Mouse (Mus musculus) T-cell, adult 66 days (primary cell): ENCODE measurements around the gene Olfr598. TPM values are rescaled to one million over a fixed set of nuclear protein-coding genes. Genes with fewer than 3 reads are reported as not detected.

Experiments
- total RNA-seq, 2 experiments: library from RNA; stranded (reverse); gene quantifications; 3 replicates in 1 of 2; 4 replicates in 1 of 2; pipeline ENCODE4 v1.2.4; 2023

The Olfr598 gene
- total RNA-seq, result not detected

DNA sequence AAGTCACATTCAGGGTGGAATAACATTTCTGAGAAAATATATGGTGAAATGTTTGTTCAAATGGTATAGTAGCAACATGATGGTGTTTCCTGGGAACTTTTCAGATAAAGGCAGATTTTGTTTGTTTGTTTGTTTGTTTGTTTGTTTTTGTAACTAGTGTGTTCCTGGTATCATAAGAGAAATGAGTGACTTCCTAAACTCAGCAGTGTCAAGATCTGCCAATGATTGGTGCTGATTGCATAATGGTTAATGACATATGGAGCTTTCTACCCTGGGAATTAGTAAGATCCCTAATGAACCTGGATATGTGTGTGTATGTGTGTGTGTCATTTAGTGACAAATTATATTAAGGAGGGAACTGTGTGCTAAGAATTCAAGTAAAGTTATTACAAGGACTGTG, at the start of gene Olfr598:
Olfr598 (plus strand) TSS at position 301 of the 400 bp plus-strand sequence.

DNA sequence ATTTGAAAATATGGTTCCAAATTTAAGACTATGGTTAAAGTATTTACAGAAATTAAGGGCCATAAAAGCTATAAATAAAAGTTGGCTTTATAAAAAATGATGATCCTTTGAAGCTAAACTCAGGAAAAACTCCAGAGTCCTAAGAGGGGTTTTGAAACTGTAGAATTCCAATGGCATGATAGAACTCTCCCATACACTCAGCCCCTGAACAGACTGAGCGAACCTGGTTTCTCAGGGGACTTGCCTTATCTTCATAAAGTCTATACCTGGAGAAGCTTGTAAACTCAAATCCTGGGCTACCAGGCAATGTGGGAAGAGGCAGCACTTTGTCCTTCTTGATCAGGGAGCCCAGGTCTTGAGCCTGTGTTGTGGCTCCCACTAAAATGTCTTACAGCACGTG, 18.0 kb upstream of the Olfr598 start, which contains the start of gene Olfr596:
Olfr596 (plus strand) TSS at position 301 of the 400 bp plus-strand sequence.

DNA sequence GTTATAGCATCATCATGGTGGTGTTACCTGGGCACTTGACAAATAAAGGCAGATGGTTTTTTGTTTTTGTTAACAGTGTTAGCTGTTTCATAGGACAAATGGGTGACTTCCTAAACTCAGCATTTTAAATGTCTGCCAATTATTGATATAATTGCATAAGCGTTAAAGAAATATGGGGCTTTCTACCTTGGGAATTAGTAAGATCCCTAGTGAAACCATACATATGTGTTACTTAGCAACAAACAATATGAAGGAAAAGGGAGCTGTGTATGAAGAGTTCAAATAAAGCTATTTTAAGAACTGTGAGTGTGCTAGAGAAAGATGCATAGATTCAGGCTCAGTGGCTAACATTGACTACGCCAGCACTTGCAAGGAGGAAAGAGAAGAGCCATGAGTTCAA, 7.4 kb upstream of the Olfr598 start, which contains the start of gene Olfr597:
Olfr597 (plus strand) TSS at position 301 of the 400 bp plus-strand sequence.

DNA sequence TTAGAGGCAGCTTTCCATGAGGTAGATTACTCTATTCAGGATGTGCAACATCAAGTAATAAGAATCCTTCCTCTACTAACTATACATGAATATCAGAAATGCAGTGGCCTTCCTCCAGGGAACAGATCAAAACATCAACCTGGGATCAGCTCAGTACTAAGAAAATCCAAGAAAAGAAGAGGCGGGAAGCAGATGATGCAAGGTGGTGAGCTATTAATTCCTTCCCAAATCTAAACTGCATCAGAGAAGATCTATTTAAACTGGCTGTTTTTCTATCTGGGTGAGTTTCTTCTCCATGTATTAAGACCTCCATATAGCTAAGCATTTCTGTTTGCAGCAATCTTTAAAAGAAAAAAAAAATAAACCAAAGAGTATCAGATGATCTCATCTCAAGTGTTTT, 12.2 kb downstream of the Olfr598 start, which contains the start of gene Olfr599:
Olfr599 (plus strand) TSS at position 301 of the 400 bp plus-strand sequence.

DNA sequence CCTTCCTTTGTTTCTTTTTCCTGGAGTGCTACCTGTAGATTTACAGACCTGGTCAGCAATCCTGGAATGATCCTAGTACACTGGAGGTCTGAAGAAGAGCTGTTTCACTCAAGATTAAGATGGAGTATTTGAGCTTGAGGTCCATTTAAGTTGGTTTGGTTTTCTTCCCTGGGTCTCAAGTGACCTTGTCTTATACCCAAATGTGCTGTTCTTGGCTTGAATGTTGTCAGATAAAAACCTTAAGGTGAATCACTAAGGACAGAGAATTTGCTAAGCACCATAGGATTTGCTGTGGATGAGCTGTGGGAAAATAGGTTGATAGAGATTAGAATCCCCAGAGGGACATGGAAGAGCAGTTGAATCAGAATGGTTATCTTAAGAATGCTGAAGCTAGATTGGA, 26.2 kb downstream of the Olfr598 start, which contains the start of gene Olfr600:
Olfr600 (minus strand) TSS at position 101 of the 400 bp plus-strand sequence.

DNA sequence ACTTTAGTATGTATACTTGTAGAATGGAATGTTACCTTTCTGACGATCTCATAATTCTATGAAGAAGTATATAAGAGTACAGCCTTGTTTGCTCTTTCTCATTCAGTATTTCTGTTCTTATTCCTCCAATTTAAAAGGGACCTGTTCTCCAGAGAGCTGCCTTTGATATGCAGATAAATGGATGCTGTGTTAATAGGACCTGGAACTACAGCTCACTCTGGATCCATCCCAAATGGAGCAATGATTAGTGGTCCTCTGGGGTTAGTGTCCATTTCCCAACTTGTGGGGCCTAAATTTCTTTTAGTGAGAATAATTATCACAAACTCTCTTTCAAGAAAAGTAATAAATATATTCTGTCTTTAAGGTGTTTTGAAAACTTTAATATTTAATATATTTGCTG, 39.2 kb downstream of the Olfr598 start, which contains the start of gene Olfr601:
Olfr601 (minus strand) TSS at position 101 of the 400 bp plus-strand sequence.

Other genes starting within 250 kb of the Olfr598 start
- not detected for gene Olfr584, start 241.7 kb upstream of the Olfr598 start, total RNA-seq
- gene Olfr585, start 225.8 kb upstream of the Olfr598 start, total RNA-seq, result not detected
- not detected for gene Olfr586, start 197.9 kb upstream of the Olfr598 start, total RNA-seq
- gene Olfr588-ps1, start 182.7 kb upstream of the Olfr598 start, total RNA-seq, result not detected
- gene Olfr589, start 167.2 kb upstream of the Olfr598 start, total RNA-seq, result not detected
- gene Olfr591, start 145.2 kb upstream of the Olfr598 start, total RNA-seq, result not detected
- not detected for gene Olfr592, start 138.8 kb upstream of the Olfr598 start, total RNA-seq
- gene Olfr593, start 111.7 kb upstream of the Olfr598 start, total RNA-seq, result not detected
- gene Olfr594, start 106.6 kb upstream of the Olfr598 start, total RNA-seq, result not detected
- gene Usp17ld, start 71.1 kb upstream of the Olfr598 start, total RNA-seq, result not detected
- not detected for gene Olfr596, start 17.9 kb upstream of the Olfr598 start, total RNA-seq
- gene Olfr597, start 7.3 kb upstream of the Olfr598 start, total RNA-seq, result not detected
- gene Olfr599, start 12.3 kb downstream of the Olfr598 start, total RNA-seq, result not detected
- gene Olfr600, start 26.1 kb downstream of the Olfr598 start, total RNA-seq, result not detected
- not detected for gene Olfr601, start 39.1 kb downstream of the Olfr598 start, total RNA-seq
- gene Olfr603, start 62.6 kb downstream of the Olfr598 start, total RNA-seq, result not detected
- not detected for gene Usp17lc, start 91.5 kb downstream of the Olfr598 start, total RNA-seq
- not detected for gene Olfr605, start 121.9 kb downstream of the Olfr598 start, total RNA-seq
- gene Olfr606, start 125.5 kb downstream of the Olfr598 start, total RNA-seq, result not detected
- gene Olfr607, start 140.6 kb downstream of the Olfr598 start, total RNA-seq, result not detected
- not detected for gene Olfr608, start 146.3 kb downstream of the Olfr598 start, total RNA-seq
- gene Olfr609, start 174.5 kb downstream of the Olfr598 start, total RNA-seq, result not detected
- not detected for gene Olfr610, start 188.6 kb downstream of the Olfr598 start, total RNA-seq
- not detected for gene Olfr611, start 197.3 kb downstream of the Olfr598 start, total RNA-seq
- not detected for gene Olfr612, start 219.1 kb downstream of the Olfr598 start, total RNA-seq
- gene Olfr613, start 224.5 kb downstream of the Olfr598 start, total RNA-seq, result not detected
- gene Olfr615, start 232.5 kb downstream of the Olfr598 start, total RNA-seq, result not detected
- not detected for gene Olfr616, start 245.6 kb downstream of the Olfr598 start, total RNA-seq
- not detected for gene Olfr617, start 249.5 kb downstream of the Olfr598 start, total RNA-seq